Mouse (Mus musculus): ENCODE data around the gene Ptms.

DNA sequence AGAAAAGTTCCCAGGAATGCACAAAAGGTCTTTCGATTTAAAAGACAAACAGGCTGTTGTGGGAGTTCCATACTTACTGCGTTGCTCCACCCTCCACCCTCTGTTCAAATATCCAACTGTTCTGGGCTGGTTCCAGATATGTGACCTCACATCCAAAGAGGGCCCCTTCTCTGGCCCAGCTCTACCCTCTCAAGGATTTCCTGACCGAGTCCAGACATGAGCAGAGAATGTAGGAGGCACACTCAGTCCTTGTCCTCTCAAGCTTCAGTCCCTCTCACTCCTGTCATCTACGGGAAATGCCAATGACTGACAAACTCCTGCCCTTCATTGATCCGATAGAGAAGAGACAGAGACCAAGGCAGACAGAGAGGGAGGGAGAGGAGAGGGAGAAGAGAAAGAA is 6.0 kb upstream of the Ptms start:
- TF ChIP-seq GATA1 (IDR thresholded peaks at IDR 0.05; ENCODE audit: borderline replicate concordance, low read length) (no peak), FLI1 (IDR thresholded peaks at IDR 0.05; ENCODE audit: low read length) (no peak)
